Mouse (Mus musculus): ENCODE measurements at regions not wholly inside any gene's neighbourhood (a gene's known extent, or its start where the extent isn't known, plus 50 kb on each side); places are given as distances from the start of the nearest gene placed in this dataset.
"Not testable (repeated sequence)": the region's sequence is repeated elsewhere in the genome, so short reads cannot be mapped to it uniquely, and the experiment has no call there.

- no peak for DNase-seq (ENCODE audit: low spot score in 2 of 2)
Measured at GRCm38 (mm10) chr17:13583475-13584233, 176.7 kb upstream of the Afdn start.

- no peak for DNase-seq (ENCODE audit: low spot score in 2 of 2)
Measured at GRCm38 (mm10) chr17:13584394-13584793, 175.9 kb upstream of the Afdn start.

- DNase-seq (ENCODE audit: low spot score in 2 of 2), result not testable (repeated sequence)
Measured at GRCm38 (mm10) chr17:13590240-13590837, 170.0 kb upstream of the Afdn start.

Data from left cerebral cortex, adult 9 months (tissue).